Mouse (Mus musculus): ENCODE data around the gene Utrn.

DNA sequence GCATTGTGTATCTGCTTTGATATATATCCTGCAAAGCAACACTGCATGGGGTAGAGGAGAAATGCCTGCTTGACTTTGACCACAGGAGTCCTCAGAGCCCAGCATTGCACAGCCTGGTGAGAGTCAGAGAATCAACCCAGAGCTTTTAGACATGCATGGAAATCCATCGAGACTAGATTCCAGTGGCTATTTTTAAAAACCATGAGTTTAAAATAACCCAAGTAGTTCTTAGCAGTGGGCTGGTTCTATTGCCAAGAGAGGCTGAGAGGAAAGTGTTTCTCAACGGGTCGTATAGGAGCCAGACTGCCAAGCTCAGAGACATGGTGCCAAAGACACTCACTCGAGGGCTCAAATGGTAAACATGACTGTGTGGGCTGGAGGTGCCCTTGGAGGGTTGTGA, 514.6 kb downstream of the Utrn start:
- no peak for TF ChIP-seq POLR2A (IDR thresholded peaks at IDR 0.05; ENCODE audit: borderline replicate concordance, control insufficient read depth, low read depth, low read length)
- TF ChIP-seq CTCF (IDR thresholded peaks at IDR 0.05; ENCODE audit: control insufficient read depth, insufficient read depth, low read length): no peak
